Mouse (Mus musculus) erythroblast, embryonic 14.5 days (primary cell): ENCODE results near the gene Angel1.

Experiments used
- GATA1 ChIP-seq: IDR thresholded peaks from 2 replicates; pipeline ENCODE4 v1.6.1; 2012; ENCODE audit warnings: low read length, inconsistent platforms, mixed read lengths
- TAL1 ChIP-seq: IDR thresholded peaks from 3 replicates; pipeline ENCODE4 v1.6.1; 2012; ENCODE audit warnings: low read length, inconsistent platforms, mixed read lengths

DNA sequence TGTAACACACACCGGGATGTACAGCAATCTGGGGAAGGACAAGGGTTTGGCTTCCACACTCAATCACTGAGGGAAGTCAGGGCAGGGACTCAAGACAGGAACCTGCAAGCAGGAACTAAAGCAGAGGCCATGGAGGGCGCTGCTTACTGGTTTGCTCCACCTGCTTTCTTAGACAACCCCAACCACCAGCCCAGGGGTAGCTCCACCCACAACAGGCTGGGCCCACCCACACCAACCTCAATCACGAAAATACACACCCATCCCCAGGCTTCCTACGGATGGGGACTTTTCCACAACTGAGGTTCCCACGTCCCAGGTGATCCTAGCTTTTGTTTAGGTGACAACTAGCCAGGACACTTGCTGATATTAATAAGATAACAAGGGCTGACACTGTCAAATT lies 20.4 kb downstream of the Angel1 start:
- TF ChIP-seq GATA1 = no peak
- no peak for TF ChIP-seq TAL1
